Mouse (Mus musculus): ENCODE data around the gene Sgce.

Sgce gene

DNA sequence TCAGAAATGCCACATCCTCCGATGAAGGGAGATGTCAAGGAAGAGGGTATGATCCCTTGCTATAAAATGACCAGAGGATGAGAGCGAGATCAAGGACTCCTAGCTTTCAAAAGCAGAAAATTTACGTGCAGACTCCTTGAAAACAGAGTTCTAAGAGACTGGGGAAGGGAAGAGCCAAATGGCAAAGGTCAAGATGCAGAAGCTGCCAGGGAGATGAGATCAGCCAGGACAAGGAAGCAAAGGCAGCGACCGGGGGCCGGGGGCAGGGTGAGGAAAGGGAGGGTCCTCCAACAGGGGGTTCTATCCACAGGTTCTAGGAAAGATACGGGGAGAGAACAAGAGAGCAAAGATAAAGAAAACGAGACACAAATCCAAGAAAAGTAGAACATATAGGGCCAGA, 15.3 kb downstream of the Sgce start:
- in situ Hi-C loops (cut with MboI; ENCODE audit: low pct_unique_long_range_greater_than_20kb in 1 of 2, low sequenced_read_pairs in 2 of 2, unreplicated experiment in 1 of 2), result no loop called here

DNA sequence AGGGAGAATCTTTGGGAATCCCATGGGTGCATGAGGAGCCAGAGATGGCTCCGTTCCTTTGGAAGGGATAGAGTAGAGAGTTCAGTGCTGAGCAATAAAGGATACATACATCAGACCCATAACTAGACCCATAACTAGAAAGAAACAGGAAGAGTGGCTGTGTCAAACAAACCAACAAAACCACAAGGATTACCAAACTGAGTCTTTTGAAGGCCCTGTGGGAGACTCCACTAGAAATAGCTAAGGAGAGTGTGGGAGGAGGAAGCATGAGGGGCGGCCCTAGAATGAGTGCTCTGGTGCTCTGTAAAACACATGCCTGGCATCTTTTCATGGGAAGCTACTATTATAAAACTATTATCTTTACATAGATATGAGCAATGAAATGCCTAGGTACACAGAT, 18.7 kb downstream of the Sgce start:
- in situ Hi-C loops (cut with MboI; ENCODE audit: low pct_unique_long_range_greater_than_20kb in 1 of 2, low sequenced_read_pairs in 2 of 2, unreplicated experiment in 1 of 2), result no loop called here

GRCm38 (mm10) chr6:4723998-4724757, 22.8 kb downstream of the Sgce start:
- in situ Hi-C loops (cut with MboI; ENCODE audit: low pct_unique_long_range_greater_than_20kb in 1 of 2, low sequenced_read_pairs in 2 of 2, unreplicated experiment in 1 of 2), result no loop called here

DNA sequence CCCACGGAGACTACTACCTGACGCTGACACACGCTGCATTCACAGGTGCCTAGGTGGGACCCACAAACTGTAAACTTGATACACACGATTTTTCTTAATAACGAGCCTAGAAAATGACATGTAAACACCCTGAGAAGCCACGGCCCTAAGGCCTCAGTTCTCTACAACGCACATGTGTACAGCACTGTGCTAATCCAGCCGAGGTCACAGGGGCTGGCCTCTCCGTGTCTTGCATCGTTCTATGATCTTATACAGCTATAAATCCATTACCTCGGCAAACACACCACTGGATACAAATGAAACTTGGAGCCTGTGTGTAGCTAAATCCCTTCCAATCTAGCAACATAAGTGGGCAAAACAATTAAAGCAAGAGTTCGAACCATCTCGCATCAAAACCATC, 24.3 kb downstream of the Sgce start:
- in situ Hi-C loops (cut with MboI; ENCODE audit: low pct_unique_long_range_greater_than_20kb in 1 of 2, low sequenced_read_pairs in 2 of 2, unreplicated experiment in 1 of 2), result no loop called here

DNA sequence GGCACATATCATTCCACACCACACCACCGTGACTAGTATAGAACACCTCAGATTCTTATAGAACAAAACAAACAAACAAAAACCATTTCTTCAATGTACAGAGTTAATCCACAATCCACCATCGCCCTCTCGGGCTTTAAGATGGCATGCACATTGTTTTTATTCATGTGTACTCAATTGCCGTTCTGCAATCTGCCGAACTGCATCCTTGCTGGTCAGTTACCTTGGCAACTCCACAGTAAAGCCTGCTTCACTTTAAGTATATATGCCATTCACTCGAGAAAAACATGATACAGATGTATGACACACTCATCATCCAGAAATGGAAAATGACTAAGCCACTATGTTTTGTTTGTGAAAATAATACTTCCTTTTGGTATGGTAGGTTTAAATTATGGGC, 24.9 kb downstream of the Sgce start:
- in situ Hi-C loops (cut with MboI; ENCODE audit: low pct_unique_long_range_greater_than_20kb in 1 of 2, low sequenced_read_pairs in 2 of 2, unreplicated experiment in 1 of 2), result no loop called here

GRCm38 (mm10) chr6:4717344-4717743, 29.7 kb downstream of the Sgce start:
- in situ Hi-C loops (cut with MboI; ENCODE audit: low pct_unique_long_range_greater_than_20kb in 1 of 2, low sequenced_read_pairs in 2 of 2, unreplicated experiment in 1 of 2), result no loop called here

GRCm38 (mm10) chr6:4716171-4716570, 30.8 kb downstream of the Sgce start:
- in situ Hi-C loops (cut with MboI; ENCODE audit: low pct_unique_long_range_greater_than_20kb in 1 of 2, low sequenced_read_pairs in 2 of 2, unreplicated experiment in 1 of 2), result no loop called here

GRCm38 (mm10) chr6:4708971-4709370, 38.0 kb downstream of the Sgce start:
- in situ Hi-C loops (cut with MboI; ENCODE audit: low pct_unique_long_range_greater_than_20kb in 1 of 2, low sequenced_read_pairs in 2 of 2, unreplicated experiment in 1 of 2), result no loop called here

GRCm38 (mm10) chr6:4706415-4706814, 40.6 kb downstream of the Sgce start:
- in situ Hi-C loops (cut with MboI; ENCODE audit: low pct_unique_long_range_greater_than_20kb in 1 of 2, low sequenced_read_pairs in 2 of 2, unreplicated experiment in 1 of 2), result no loop called here

GRCm38 (mm10) chr6:4703908-4704307, 43.1 kb downstream of the Sgce start:
- in situ Hi-C loops (cut with MboI; ENCODE audit: low pct_unique_long_range_greater_than_20kb in 1 of 2, low sequenced_read_pairs in 2 of 2, unreplicated experiment in 1 of 2), result no loop called here

GRCm38 (mm10) chr6:4701641-4702040, 45.4 kb downstream of the Sgce start:
- in situ Hi-C loops (cut with MboI; ENCODE audit: low pct_unique_long_range_greater_than_20kb in 1 of 2, low sequenced_read_pairs in 2 of 2, unreplicated experiment in 1 of 2), result no loop called here

DNA sequence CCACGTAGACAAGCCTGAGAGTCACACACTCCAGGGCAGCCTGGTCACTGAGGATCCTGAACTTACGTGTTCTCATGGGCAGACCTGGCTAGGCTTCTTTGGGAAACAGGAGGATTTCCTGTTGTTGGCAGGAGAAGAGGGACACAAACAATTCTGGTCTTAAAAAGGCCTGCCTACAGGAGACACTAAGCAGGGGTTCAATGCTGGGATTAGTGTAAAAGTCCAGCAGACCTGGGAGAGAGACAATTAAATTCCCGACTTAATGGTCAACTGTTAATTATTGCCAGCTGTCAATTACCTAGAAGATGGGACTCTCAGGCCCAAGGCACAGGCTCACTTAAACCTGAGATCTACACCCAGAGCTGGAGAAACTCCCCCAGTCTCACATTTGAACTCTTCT, 51.2 kb downstream of the Sgce start:
- in situ Hi-C loops (cut with MboI; ENCODE audit: low pct_unique_long_range_greater_than_20kb in 1 of 2, low sequenced_read_pairs in 2 of 2, unreplicated experiment in 1 of 2), result no loop called here

GRCm38 (mm10) chr6:4694672-4695231, 52.3 kb downstream of the Sgce start:
- in situ Hi-C loops (cut with MboI; ENCODE audit: low pct_unique_long_range_greater_than_20kb in 1 of 2, low sequenced_read_pairs in 2 of 2, unreplicated experiment in 1 of 2), result no loop called here

DNA sequence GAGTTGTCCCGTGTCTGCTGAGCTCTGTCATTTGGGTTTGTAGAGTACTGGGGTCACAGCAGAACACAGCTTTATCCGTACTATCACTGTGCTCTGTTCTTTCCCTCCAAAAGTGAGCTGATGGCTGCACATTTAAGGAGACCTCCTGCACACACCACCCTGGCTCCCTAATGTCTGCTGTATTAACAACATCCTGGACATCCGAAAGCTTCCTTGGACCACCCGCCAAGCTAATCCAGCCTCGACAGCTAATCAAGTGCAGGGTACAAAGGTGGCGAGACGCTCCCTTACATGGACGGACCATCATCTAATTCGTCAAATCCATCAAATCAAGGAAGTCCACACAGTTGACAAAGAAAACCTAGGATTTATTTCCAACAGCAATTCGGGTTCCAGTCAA, 53.5 kb downstream of the Sgce start:
- in situ Hi-C loops (cut with MboI; ENCODE audit: low pct_unique_long_range_greater_than_20kb in 1 of 2, low sequenced_read_pairs in 2 of 2, unreplicated experiment in 1 of 2), result no loop called here

- in situ Hi-C loops (cut with MboI; ENCODE audit: low pct_unique_long_range_greater_than_20kb in 1 of 2, low sequenced_read_pairs in 2 of 2, unreplicated experiment in 1 of 2), result no loop called here
These were observed 56.6 kb downstream of the Sgce start for GRCm38 (mm10) chr6:4690438-4690837.

GRCm38 (mm10) chr6:4684706-4685340, 62.2 kb downstream of the Sgce start:
- in situ Hi-C loops (cut with MboI; ENCODE audit: low pct_unique_long_range_greater_than_20kb in 1 of 2, low sequenced_read_pairs in 2 of 2, unreplicated experiment in 1 of 2), result no loop called here

- in situ Hi-C loops (cut with MboI; ENCODE audit: low pct_unique_long_range_greater_than_20kb in 1 of 2, low sequenced_read_pairs in 2 of 2, unreplicated experiment in 1 of 2), result no loop called here
These were observed 66.4 kb downstream of the Sgce start for GRCm38 (mm10) chr6:4680576-4680975.

DNA sequence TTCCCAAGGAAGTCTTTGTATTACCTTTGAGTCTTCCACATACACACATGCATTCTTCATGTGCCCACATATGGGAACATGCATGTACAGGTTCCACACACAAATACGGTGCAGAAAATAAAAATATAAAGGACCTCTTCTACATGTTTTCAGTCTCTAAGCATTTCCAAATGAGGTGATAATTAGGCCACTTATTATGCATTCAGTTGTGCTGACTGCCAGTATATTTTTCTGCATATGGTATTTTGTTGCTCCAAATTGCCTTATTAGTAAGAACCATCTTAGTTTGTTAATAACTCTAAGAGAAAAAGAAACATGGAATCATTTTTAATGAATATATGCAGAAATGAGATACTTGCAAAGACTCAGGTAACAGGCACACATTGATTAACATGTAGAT, 67.0 kb downstream of the Sgce start:
- in situ Hi-C loops (cut with MboI; ENCODE audit: low pct_unique_long_range_greater_than_20kb in 1 of 2, low sequenced_read_pairs in 2 of 2, unreplicated experiment in 1 of 2), result no loop called here

DNA sequence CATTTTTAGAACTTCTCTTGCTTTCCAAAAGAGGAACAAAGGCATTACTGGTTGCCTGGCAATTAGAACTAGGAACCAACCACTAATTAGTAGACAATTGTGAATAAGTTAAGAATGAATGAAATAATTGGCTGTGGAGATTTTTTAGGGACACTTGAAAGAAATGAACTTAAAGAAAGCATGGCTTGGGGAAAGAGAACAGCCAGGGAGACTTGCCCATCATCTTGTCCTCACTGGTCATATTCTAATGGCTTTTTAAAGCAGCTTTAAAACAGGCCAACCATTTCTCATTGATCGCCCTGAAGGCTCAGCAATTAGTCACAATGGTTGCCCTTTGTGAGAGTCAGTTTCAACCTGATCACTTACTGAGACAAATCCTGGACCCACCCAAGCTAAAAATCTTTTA, 69.6 kb downstream of the Sgce start:
- in situ Hi-C loops (cut with MboI; ENCODE audit: low pct_unique_long_range_greater_than_20kb in 1 of 2, low sequenced_read_pairs in 2 of 2, unreplicated experiment in 1 of 2), result no loop called here

DNA sequence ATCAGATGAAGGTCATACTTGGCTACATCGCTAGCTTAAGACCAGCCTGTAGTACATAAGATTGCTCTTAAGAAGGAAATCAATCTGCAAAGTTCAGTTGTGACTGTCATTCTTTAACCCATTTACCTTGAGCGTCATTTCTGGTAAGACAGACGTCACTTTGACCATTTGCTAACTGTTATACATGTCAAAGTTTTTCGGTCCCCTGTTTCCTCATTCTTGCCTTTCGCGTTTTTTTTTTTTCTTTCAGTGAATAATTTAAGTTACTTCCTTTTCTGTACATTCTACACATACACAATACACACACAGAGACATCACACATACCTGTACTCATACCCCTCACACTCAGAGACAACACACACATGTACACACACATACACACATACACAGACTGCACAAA, 81.9 kb downstream of the Sgce start:
- in situ Hi-C loops (cut with MboI; ENCODE audit: low pct_unique_long_range_greater_than_20kb in 1 of 2, low sequenced_read_pairs in 2 of 2, unreplicated experiment in 1 of 2), result no loop called here
